Mouse (Mus musculus): ENCODE results near the gene Ccnjl. TPM values are rescaled to one million over a fixed set of nuclear protein-coding genes. Genes with fewer than 3 reads are reported as not detected.

Ccnjl gene
- polyA plus RNA-seq (2017; shearing (Covaris generic)): under 1 TPM in 1 of 2 experiments, not detected in 1; 0.17 TPM

GRCm38 (mm10) chr11:43528683-43529499 lies at the start of gene Ccnjl:
Ccnjl (plus strand) TSS chr11:43528784.
- no peak for ATAC-seq

- no peak for ATAC-seq
Measured at GRCm38 (mm10) chr11:43479376-43479775, 49.2 kb upstream of the Ccnjl start.

GRCm38 (mm10) chr11:43480561-43480960 lies 48.0 kb upstream of the Ccnjl start:
- no peak for ATAC-seq

DNA sequence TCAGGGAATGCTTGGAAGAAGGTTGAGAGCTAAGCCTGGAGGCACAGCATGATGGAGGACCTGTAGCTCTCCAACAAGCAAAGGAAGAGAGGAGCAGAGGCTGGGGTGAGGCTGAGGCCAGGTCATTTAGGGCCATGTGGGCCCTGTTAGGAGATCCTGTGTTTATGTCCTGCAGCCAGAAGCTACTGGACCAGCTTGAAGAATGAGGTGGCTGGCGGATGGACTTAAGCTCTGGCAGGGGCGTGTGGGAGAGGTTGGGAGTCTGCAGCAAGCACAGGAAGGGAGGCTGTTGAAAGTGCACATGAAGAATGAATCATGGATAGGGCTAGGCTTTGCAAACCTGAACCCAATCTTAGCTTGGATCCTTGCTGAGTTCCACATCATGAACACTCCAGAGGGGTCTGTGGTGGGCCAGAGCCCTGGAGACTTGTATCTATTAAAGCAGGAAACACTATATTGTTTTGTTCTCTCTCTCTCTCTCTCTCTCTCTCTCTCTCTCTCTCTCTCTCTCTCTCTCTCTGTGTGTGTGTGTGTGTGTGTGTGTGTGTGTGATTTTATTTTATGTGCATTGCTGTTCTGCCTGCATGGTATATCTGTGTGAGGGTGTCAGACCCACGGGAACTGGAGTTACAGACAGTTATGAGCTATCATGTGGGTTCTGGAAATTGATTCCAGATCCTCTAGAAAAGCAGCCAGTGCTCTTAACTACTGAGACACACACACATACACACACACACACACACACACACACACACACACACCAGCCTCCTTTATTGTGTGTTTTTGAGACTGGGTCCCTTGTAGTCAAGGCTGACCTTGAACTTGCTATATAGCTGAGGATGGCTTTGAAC lies 46.7 kb upstream of the Ccnjl start:
- no peak for ATAC-seq

- no peak for ATAC-seq
Measured at GRCm38 (mm10) chr11:43483122-43483792, 45.3 kb upstream of the Ccnjl start.

- ATAC-seq: no peak
Measured at GRCm38 (mm10) chr11:43484057-43484456, 44.5 kb upstream of the Ccnjl start.

DNA sequence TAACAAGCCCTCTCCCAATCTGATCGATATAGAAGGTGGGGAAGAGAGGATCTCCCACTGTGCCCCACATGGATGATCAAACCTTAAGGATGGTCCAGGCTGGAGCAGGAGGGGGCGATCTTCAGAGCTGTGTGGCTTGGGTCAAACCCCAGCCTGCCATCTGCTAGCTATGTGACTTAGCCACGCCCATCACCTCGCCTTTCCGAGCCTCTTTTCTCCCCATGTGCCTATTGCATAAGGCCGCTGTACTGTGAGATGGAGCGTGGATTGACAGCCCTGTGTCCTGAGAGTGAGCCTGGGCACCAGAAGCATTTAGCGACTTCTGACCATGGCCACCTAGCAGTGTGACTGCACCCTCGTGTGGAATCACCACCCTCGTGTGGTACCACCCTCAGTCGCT lies 43.9 kb upstream of the Ccnjl start:
- ATAC-seq: no peak

DNA sequence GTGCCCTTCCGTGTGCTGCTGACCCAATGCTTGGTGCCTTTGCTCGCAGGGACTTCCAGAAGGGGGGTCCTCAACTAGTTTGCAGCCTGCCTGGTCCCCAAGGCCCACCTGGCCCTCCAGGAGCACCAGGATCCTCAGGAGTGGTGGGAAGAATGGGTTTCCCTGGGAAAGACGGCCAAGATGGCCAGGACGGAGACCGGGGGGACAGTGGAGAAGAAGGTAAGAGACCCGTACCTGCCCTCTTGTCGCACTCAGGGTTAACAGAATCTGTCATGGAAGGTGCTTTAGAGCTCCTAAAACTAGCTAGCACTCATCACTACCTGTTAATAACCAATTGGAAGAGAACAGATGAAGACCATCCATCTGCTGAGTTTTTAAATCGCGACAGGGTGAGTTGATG lies 42.7 kb upstream of the Ccnjl start:
- no peak for ATAC-seq

DNA sequence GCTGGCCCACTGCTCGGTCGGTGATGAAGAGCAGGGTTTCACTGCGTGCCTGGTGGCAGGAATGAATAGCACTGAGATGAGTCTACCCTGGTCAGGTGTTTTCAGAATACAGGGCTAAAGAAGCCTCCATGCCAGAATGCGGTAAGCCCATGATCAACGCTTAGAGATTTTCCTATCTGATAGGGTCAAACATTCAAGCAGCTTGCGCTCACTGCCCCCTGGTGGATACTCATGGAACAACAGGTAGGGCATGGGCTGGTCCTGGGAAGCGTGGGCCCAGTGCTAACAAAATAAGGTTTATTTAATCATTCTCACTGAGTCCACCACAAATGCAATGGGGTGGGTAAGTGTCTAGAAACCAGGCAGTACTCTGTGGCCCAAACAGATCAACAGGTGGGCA lies 35.9 kb upstream of the Ccnjl start:
- ATAC-seq: peak; percentile 76

DNA sequence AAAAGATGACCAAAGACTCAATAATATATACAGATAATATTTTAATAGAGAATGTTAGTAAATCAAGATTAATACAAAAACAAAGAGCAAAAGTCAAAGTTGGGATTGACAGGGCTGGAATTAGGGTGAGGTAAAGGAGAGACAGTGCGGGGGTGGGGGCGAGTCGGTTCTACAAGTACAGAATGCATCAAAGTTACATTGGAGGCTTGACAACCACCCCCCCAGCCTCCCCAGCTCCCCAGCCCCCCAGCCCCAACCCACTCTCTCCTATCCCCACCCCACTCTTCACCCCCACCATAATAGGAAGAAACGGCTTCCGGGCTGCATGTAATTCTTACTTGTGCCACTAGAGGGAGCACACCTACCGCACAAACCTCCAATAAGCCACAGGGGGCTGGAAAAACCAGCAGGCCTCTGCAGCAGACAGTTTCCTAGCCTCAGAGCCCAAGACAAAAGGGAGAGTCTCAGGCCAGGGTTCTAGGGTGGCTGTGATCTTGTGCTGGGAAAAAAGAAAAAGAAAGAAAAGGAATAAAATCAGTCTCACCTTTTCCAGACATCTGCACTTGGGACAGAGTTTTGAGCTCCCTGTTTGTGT lies 34.7 kb upstream of the Ccnjl start:
- ATAC-seq: peak; percentile 54

DNA sequence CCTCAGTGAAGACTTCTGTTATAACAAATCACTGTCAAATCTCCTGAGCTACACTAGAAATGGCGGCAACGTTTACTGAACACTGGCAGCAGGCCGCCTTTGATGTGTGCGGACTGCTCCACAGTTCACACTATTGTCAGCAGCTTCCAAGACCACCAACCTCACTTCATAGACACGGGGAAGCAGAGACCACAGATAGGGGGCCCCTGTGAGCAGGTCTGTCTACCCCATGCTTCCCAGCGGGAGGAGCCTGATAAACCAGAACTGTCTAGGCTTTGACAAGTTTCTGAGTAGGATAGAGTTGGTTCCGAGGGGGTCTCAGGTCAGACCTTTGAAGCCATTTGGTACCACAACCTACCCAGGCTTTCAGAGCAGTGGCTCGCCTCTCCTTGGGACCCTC lies 33.5 kb upstream of the Ccnjl start:
- ATAC-seq: no peak

GRCm38 (mm10) chr11:43495532-43495931 lies 33.1 kb upstream of the Ccnjl start:
- ATAC-seq: no peak

GRCm38 (mm10) chr11:43501256-43501655 lies 27.3 kb upstream of the Ccnjl start:
- no peak for ATAC-seq

GRCm38 (mm10) chr11:43505188-43505587 lies 23.4 kb upstream of the Ccnjl start:
- ATAC-seq: no peak

DNA sequence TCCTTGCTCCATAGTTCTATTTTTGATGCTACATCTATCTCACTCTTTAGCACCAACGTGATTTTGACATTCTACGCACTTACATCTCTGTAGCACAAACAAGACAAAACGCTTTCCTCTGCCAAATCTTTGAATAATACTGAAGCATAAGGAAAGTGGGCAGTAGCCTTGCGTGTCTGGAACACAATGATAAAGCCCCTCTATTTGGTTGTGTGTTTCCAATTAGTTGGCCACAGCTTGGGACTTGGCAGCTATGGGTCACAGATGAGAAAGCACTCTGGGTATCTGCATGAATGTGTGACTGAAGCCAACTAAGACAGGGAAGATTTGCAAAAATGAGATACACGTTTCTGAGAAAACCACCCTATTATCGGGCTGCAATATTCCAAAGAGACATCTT lies 20.6 kb upstream of the Ccnjl start:
- no peak for ATAC-seq

- no peak for ATAC-seq
Measured at GRCm38 (mm10) chr11:43509878-43510277, 18.7 kb upstream of the Ccnjl start.

DNA sequence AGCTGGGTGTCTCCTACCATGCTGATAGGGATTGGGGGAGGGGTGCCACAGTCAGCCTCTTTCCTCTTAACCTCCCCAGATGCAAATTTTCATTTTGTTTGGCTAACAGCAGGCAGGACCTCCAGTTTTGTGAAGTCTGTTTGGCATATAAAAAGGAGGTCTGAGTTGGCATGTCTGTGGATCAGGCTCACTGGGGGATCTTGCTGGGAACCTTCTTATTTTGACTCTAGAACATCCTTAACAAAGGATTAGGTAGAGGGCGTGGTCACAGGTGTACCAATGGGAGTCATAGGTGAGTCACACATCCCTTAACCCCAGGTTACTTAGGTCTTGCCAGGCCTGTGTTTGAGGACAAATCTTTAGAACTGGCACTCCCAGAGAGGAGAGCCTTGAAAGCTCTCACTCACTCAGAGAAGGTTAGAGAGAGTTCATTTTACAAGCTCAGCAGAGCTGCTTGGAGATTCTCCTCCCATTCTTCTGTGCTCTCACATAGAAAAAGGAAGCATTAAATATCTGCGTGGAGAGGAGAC lies 15.9 kb upstream of the Ccnjl start:
- no peak for ATAC-seq

GRCm38 (mm10) chr11:43516344-43517021 lies 12.1 kb upstream of the Ccnjl start:
- ATAC-seq: no peak

- ATAC-seq: no peak
Measured at GRCm38 (mm10) chr11:43517641-43518040, 10.9 kb upstream of the Ccnjl start.

DNA sequence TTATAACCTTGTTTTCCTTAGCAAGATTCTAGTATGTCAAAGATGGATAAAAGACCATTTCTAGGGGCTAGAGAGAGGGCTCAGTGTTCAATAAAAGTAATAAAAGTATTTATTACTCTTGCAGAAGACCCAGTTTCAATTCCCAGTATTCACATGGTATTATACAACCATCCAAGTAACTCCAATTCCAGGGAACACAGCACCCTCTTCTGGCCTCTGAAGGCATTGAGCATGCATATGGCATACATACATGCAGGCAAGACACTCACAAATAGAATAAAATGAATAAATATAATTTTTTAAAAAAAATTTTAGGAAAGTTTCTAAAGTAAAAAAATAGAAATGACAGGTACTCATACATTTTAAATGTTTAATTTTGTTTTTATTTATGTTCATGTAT lies 10.5 kb upstream of the Ccnjl start:
- no peak for ATAC-seq

GRCm38 (mm10) chr11:43518821-43519220 lies 9.8 kb upstream of the Ccnjl start:
- no peak for ATAC-seq

DNA sequence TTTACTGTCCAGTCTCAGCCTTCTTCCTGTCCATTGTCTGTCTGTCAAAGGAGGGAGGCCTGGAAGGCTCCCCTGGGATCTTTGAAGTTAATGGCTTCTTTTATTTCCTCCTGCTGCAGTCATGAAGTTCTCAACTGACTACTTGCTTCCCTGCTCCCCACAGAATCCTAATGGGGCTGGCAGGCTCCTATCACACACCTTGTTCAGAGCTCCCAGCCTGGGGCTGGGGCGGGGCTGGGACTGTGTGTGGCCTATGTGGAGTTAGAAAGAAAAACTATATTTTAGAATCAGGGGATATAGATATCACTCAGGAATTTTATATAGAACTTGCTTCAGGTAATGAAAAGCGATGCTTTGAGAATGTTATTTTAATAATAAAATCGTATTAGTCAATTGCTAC lies 8.1 kb upstream of the Ccnjl start:
- no peak for ATAC-seq

Measured in activated CD4-positive, CD25-positive, alpha-beta regulatory T cell, adult 4 months (primary cell).